ENCODE assay signal across 19 mouse cellular contexts in genomic region chr9:6965006-6965405, GRCm38 (mm10).
DNase-seq lines count a peak whose midpoint lies in the region; ATAC-seq and TF ChIP-seq lines count a peak whose summit lies in the region.
"Had no signal": no experiment of that assay in that cellular context is flagged by ENCODE, and none has a peak within 500 bp of the region (broad histone marks: within the 10 kb centered on the region; RNA-seq: fewer than 3 reads in every experiment).

No protein-coding gene starts in this region.

- peak; percentile 13 for DNase-seq in lung, adult 2 months
- peak; percentile 24 for DNase-seq in lung, postnatal 10 days
- DNase-seq in lung, postnatal 25 days (ENCODE audit: low spot score): peak; percentile 68
- DNase-seq in lung, postnatal 4 days: peak; percentile 10 to 45
- no peak for DNase-seq in ovary, postnatal 36 days (ENCODE audit: low spot score)
- DNase-seq in right cerebral cortex, postnatal 25 days: no peak
- DNase-seq: adrenal gland, adult 2 months; adrenal gland, postnatal 10 days; adrenal gland, postnatal 25 days; cerebellum, adult 11-12 months; cerebellum, adult 2 months; cerebellum, adult 9-10 months; cerebellum, postnatal 10 days; cerebellum, postnatal 25 days had no signal

- no peak for TF ChIP-seq POLR2A in lung, adult 2 months (IDR thresholded peaks at IDR 0.05; ENCODE audit: borderline replicate concordance, extremely low read depth, low read depth, low read length)

- WGBS in lung, adult 2 months: 88% methylated on average over 3 of the region's 3 CpGs

- H3K4me1 ChIP-seq in lung, adult 2 months (ENCODE audit: control insufficient read depth, insufficient read depth, low read length): no peaks in the 10 kb centered on the region
- H3K4me1 ChIP-seq: embryonic facial prominence, embryonic 10.5 days; embryonic facial prominence, embryonic 12.5 days; forebrain, embryonic 13.5 days; forebrain, embryonic 15.5 days had no signal

- H3K4me3 ChIP-seq in lung, adult 2 months (replicated peaks; ENCODE audit: extremely low read depth, low read depth, low read length): no peak overlapping the region
- H3K4me3 ChIP-seq: embryonic facial prominence, embryonic 10.5 days; embryonic facial prominence, embryonic 12.5 days; forebrain, embryonic 13.5 days; forebrain, embryonic 15.5 days had no signal

- ATAC-seq in cerebellum, adult (ENCODE audit: insufficient number of reproducible peaks, low FRiP score, low TSS enrichment): no peak
- ATAC-seq: forebrain, embryonic 13.5 days; forebrain, embryonic 15.5 days had no signal

- TF ChIP-seq CTCF in lung, adult 2 months (IDR thresholded peaks at IDR 0.05; ENCODE audit: insufficient read depth, low read length): no peak

Comparison
In these comparisons a context has a peak if more than half of its experiments do, and no peak if none do; other contexts are left out.
1. DNase-seq: peak in lung, adult 2 months (single experiment), lung, postnatal 10 days (single experiment), lung, postnatal 25 days (single experiment) and lung, postnatal 4 days (2 of 2); none in ovary, postnatal 36 days (single experiment) and right cerebral cortex, postnatal 25 days (single experiment).